Mouse (Mus musculus): ENCODE measurements around the gene Cga.

- TF ChIP-seq MAX (IDR thresholded peaks at IDR 0.05; ENCODE audit: low read depth) (no peak), POLR2A (IDR thresholded peaks at IDR 0.05; ENCODE audit: insufficient read length, low read depth) (no peak), USF1 (IDR thresholded peaks at IDR 0.05; ENCODE audit: low read depth) (no peak)
These were observed 11.7 kb upstream of the Cga start for GRCm38 (mm10) chr4:34881851-34882250.

Data from myocyte (in vitro differentiated cells).